Mouse (Mus musculus): ENCODE results near the gene Itpk1.

Gene Itpk1

DNA sequence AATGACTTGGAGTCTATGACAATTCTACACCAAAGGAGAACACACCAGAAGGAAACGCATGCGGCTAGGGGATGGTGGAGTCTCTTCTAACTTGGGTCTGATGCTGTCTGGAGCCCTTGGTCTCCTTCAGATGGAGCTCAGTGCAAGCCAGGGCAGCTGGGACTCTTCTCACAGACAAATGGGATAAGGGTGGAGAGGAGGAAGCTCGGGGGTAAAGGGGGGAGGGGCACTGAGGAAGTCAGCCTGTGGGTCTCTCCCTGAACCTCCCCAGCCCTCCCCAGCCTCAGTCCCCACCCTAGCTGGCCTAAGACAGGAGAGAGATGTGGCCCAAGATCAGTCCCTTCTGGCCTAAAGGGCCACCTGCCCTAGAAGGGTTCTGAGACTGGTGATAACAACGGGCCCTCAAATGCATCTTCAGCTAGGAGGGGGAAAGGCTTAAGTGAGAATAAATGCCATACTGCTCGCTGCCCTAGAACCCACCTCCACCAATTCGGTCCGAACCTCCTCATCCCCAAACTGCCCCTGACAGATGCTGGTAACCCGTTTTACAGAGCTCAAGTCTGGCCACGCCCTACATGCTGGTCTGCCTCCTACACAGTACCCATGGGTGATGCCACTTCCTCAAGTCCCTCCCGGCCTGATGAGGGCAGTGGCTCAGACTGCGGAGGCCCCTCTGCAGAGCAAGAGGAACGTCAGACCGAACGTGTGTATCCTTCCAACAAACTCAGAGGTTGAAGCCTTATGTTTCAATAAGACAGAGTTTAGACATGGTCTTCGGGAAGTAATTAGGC is 14.8 kb downstream of the Itpk1 start:
- no peak for DNase-seq

DNA sequence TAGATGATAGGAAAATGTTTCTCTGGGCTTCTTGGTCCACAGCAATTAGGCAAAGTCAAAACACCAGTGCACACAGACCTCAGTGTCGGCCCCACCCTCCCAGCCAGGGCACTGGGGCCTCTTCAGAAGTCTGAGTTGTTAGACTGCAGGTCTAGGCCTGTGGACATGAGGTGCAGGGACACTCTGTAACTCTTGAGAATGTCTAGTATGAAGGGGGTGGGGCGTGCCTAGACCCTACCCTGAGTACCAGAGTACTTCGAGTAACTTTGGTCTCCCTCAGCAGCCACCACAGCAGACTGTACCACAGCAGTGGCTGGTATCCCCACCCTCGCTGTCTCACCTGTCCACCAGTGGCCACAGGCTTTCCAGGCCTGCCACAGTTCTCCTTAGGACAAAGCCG is 18.4 kb downstream of the Itpk1 start:
- no peak for DNase-seq

DNA sequence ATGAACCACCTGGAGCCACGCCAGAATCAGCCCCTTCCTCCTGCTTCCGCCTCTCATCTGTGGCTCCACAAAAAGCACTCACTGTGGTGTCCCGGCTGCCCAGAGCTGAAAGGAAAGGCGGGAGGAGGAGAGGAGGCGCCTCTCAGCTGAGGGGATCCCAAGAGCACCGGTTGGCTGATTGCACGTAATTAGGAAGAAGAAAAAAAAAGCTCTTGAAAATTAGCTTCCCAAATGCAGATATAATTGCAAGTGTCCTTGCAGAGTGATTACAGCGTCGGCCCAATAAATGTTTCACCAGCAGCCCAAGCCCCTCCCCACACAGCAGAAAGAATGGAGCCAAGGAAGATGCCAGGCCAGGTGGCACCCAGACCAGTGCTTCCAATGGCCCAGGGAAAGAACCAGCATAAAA is 19.2 kb downstream of the Itpk1 start:
- DNase-seq: no peak

DNA sequence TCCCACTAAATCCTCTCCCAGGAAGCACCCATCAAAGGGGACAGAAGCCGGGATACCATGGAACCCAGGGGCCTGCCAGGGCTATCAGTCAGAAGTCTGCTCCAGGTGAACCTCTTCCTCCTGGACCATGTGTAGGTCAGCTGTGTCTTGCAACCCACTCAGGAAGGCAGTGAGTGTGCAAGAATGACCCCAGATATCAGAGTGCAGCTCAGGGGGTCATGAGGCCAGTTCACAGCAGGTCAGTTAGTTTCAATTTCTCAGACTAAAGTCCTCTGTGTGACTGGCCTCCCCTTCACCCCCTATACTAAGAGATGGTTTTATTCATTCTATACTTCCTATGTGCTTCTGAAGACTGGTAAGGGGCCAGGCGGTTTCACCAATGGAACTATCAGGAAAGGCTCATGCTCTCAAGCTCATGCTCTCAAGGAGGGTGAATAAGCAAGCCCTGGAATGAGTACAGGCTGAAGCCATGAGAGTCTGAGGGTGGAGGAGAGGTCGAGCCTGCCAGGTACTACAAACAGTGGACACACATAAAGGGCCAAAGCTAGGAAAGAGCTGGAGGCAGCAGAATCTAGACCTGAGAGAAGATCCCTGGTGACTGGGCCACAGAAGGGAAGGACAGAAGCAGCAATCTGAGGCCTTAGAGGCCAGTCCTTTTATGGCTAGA is 19.9 kb downstream of the Itpk1 start:
- no peak for DNase-seq

DNA sequence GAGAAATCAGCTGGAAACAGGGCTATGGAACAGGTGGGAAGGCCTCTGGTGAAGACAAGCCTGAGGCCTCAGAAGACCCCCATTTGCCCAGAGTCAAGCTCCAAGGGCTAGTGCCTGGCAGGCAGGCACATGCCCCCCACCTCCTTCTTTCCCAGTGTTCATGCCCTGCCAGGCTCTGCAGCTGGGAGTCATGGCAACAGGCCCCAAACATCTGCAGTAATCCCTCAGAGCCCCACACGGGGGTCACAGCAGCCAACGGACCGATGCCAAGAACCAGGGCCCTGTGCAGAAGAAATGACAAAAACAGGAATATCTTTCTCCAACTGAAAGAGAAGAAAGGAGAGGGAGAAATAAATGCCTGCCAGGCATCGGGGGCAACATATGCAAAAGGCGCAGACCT is 20.8 kb downstream of the Itpk1 start:
- DNase-seq: no peak

DNA sequence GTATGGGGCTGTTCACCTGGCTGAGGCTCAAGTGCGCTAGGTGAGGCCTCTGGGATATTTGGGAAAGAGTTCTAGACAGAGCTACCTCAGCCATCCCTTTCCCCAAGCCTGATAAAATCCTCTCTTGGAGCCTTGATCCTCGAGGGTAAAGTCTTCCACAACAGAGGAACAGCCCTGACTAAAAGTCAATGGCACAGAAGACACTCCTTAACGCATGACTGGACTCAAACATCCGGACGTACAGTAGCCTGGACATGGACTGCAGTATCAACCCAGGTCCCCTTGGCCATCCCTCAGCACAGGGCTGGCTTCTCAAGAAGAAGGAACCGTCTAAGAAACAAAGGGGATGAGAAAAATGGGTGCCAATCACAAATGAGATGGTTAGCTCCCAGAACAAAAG is 21.3 kb downstream of the Itpk1 start:
- no peak for DNase-seq

DNA sequence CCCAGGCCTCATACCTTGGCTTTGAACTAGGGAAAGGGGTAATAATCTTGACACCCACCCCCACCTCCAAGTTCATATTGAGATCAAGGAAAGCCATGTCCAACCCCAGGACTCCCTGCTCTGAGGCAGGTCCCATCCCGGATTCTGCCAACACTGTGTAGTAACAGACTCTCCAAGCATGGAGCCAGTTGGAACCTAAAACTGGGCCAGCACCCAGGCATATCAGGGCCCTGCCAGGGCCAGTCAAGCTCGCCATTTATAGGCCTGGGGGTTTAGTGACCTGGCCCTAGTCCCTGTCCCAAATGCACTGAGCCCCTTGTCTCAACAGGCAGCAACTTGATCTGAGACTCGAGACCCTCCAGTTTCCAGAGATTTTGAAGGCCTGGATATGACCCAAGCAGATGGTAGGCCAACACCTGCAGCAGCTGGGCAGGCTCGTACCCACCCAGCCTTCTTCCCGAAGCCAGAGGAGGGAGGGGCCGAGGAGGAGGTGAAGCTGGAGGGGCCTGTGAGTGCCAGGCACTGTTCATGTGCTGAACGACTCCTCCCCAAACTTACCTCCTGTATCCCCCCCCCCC is 21.9 kb downstream of the Itpk1 start:
- DNase-seq: no peak

DNA sequence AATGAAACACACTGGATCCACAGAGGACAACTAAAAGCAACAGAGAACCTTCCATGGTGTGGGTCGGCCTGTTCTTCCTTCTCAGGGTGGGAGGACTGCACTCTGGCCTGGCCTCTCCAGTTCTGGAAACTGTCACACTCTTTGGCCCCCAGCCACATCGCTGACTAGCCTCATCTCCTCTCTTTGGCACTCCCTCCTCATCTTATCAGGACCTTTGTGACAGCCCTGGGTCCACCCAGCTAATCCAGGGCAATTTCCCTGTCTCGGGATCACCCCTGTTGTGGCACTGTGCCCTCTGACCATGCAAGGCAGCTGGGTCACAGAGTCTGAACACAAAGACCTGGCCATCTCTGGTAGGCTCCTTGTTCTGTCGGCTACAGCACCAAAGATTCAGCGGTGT is 22.6 kb downstream of the Itpk1 start:
- no peak for DNase-seq

DNA sequence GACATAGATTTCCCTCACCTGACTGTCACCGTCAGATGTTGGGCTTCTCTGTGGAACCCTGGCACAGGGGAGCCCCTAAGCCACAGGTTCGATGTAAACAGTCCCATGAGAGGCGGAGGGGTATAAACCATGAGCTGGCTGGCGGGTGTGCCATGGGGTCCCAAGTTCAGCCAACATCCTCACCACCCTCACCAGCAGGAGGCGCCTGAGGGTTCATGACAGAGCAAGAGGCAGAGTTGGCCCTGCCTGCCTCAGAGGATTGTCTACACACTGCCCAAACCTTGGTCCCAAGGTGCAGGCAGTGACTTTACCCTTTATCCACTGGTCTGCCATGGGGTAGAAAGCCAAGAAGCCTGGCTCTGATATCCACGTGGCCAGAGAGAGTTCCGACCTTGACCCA is 23.1 kb downstream of the Itpk1 start:
- DNase-seq: no peak

DNA sequence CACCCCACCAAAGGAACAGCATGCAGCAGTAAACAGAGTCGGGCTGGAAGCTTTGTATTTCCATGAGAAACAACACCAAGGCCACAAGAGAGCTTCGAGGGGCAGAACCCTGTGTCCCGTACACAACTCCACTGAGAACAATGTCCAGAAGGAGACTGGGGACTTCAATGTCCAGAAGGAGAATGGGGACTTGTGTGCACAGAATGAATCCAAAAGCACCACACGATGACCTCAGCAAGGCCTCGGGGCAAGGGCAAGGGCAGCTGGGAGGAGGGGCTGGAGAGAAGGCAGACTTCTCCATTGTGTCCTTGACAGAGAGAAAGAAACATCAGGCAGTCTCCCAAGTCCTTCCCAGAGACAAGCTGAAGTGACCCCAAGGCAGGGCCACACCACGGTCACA is 25.9 kb downstream of the Itpk1 start:
- DNase-seq: no peak

DNA sequence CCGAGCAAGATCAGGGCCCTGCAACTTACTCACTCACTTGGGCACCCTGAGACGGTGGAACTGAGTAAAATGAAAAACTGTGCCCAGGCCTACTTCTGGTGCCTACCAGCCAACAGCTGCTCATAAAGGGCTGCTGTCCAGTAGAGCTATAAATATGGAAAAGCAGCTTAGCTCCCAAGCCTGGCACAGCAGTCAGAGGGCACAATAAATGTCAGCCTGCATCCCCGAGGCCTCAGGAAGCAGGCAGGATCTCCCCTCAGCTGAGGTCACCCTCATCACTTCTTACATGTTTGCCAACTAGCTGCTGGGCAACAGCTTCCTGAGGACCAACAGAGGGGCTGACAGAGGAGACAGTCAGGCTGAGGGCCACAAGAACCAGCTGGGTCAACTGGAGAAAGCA is 27.6 kb downstream of the Itpk1 start:
- DNase-seq: no peak

DNA sequence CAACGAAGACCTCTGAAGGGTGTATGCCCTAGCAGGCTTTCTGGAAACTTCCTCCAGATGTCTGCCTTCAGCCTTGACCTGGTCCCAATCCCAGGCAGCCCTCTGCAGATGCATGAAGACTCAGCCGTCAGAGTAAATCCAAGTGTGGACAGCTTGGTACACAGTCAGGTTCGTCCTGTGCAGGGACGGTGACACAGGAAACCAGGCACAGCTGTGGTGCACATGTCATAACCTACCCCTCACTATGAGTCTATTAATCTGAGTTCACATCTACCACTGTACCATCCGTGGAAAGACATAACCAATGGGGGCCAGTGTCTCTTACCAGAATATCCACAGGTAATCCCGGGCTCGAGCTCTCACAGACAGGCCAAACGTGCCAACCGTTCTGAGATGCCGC is 30.2 kb downstream of the Itpk1 start:
- no peak for DNase-seq

DNA sequence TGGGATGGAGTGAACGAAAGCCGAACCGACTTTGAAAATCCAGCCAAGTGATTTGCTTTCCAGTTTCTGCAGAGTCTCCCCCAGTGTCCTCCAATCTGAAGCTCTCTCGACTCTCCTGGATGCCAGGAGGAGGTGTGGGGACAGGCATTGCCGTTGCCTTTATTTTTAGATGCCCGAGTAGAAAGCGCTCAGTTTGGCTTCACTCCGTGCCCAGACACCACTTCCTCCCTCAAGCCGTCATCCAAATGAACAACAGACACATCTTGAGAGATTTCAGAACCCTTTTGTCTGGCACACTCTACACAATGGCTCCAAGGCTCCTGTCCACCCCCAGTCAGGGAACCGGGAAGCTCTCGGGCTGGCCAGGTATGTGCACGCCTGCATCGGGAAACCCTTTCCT is 30.6 kb downstream of the Itpk1 start:
- no peak for DNase-seq

DNA sequence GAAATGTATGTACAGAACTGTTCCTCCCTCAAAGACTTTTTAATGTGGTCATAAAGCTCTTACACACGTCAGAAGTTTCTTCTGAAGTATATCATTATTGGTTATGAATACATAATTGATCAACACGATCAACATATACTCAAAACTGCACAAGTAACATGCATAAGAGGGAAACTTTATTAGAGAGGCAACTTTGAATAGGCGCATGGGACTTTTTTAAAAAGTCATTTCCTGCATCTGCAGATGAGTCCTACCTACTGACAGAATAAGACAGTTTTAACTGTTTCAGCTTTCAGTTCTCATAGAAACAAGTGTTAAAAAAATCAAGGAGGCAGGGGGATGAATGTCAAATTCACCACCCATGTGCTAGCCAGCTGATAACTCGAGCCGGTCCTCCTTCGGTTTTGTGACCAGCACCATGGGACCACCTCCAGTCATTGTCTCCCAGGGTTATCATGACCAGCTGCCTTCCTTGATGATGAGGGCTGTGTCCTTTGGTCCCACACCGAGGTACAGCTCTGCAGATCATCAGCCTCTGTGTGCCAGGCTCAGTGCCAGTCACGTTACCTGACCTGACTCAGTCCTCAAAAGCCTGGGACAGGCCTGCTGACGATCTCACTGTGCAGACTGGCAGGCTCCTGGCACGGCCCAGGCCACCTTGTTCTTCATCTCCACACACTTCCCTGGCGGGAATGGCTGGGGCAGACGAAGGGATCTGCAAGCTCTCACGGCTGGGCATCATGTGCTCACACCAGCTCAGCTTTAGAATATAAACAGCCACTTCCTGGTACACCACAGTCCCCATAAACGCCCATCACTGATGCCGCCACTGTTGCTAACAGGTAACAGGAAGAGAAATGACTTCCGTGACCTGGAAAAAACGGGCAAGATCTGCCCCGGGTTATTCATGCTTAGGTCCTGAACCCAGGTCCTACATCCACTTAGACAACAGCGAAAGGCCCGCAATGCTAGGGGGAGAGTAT is 31.6 kb downstream of the Itpk1 start:
- peak; percentile 70 for DNase-seq

DNA sequence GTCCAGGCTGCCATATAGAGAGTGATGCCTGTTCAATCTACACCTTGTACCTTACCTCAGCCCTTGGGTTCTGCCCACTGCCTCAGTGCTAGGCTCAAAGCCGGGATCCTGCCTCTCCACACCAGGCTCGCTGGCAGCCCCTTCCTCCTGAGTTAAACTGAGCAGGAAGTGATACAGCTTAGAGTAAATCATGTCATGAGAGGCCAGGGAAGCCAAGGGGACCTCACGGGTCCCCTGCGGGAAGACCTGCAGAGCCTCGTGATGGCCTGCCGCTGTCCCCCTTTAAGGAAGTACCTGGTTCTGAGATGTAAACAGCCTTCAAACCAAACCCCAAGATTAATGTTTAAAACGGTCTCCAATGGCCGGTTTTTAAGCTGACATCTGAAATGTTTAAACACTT is 32.6 kb downstream of the Itpk1 start:
- DNase-seq: no peak

DNA sequence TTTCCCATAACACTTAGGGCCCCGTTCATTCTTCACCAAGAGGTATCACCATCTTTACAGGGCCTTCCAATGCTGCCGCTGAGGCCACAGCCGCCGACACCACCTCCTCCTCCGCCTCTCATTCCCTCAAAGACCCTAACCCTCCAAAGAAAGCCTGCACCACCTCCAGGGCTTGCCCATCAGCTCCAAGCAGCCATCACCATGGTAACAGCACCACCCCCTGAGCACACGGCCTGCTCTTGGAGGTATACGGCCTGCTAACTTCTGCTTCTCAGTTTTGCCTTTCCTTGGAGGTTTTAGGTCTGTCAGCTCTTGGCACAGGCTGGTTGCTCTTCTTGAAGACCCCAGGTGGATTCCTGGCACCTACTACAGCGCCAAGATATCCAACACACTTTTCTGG is 33.9 kb downstream of the Itpk1 start:
- no peak for DNase-seq

DNA sequence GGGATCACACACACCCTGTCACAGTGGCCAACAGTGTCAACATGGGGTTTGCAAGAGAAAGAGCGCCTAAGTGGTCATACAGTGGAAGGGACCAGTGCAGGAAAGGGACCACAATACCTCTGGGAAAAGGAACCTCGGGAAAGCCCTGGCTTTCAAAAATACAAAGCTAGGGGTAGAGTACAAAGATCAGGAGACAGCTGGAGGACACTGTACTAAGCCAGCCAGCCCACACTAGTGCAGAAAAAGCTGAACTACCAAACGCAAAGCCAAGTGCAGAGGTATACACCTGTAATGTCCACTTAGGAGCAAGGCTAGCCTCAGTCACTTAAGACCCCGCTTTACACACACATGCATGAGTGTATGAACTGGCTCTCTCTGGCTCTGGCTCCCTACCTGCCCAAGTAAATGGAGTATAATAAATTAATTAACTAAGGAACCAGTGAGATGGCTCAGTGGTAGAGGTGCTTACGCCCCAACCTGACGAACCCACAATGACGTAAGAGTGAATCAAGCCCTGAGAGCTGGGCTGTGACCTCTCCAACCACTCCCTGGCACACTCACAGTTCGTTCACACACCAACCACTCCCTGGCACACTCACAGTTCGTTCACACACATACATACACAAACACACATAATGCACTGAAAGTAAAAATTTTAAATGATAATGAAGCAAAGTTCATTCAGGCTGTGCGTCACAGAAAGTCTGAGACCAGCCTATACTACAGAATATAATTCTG is 39.1 kb downstream of the Itpk1 start:
- DNase-seq: no peak

DNA sequence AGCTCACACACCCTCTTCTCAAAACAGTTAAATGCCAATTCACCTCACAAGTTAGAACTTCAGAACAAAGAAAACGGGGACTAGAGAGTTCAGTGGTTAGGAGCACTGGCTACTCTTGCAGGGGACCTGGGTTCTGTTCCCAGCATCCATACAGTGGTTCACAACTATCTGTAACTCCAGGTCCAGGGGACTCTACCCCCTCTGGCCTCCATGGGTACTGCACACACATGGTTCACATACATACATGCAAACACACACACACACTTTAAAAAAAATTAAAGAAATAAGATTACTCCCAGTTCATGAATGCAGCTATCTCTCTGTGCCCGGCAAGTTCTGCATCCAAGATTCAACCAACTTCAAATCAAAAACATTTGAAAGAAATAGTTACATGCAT is 40.7 kb downstream of the Itpk1 start:
- no peak for DNase-seq

DNA sequence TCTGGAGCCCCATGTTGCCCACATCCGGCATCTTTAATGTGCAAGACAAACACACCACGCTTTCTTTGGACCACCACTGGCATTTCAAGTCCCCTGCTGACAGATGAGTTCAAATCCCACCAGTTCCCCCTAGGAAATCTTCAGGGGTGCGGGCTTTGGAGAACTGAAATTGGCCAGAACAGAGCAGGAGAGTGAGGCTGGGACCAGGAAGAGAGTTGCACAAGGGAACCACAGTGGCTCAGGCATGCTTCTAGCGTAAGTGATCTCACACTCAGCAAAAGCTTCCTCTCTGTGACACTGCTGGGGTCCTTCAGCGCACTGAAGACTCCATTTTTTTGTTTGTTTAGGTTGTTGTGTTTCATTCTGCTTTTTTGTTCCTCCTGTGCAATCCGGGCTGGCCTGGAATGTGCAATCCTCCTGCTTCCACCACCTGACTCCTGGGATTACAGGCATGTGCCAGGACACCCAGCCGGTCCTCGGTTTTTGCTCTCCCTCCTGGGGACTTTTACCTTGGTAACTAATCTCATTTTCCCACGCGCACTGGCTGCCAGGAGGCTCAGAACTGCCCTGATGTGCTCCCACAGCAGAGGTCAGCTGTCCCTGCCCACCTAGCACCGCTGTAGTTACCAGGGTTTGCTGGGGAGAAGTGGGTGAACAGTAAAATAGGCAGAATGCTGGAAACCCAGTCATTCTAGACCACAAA is 41.2 kb downstream of the Itpk1 start:
- DNase-seq: no peak

DNA sequence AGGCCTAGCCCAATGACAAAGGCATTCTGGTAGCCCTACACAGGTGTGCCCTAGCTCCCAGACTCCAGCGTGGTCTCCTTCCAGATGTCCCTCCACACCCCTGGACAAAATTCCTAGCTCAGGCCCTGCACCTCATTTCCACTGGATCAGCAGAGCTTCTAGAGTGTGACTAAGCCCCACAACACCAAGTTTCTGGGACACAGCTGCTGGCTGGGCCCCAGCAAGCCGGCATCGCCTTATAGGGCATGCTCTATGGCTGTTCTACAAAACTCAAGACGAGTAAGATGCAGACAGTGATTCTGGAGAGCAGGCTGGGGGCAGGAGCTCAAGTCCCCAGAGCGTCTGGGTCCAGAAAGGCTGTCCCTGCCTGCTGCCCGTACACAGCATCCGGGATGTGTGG is 43.0 kb downstream of the Itpk1 start:
- DNase-seq: peak; percentile 66

DNA sequence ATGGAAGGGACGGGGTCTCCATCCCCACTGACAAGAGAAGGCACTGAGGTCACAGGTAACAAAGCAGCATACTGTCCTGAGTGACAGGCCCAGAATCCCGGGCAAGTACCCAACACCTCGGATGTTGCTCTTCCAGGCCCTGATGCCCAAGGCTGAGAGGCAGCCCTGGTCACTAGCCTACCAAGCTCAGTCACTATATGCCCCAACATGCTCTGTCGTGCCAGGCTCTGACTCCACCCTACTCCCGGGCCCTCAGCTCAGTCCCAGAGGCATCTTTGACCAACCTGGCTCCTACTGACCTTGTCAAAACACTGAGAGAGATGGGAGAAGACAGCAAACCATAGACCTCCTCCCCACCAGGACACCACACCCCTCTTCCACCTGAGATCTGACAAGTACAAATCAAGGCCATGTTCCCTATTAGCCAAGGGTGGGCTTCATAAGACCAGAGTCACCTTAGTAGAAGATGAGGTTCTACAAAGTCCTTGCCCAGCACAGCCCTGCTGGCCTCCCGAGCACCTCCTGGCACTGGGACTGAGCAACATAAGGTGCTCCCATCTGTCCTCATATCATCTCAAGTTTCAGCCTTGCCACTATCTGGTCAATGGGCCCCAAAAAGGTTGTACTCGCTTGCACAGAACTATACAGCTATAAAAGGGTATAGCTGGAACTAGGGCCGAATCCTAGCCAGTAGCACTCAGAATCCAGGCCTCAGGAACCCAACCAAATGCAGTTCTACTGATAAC is 43.7 kb downstream of the Itpk1 start:
- DNase-seq: peak; percentile 94

Measured in cerebellum, adult 9-10 months (tissue).